Mouse (Mus musculus) central nervous system, embryonic 14 days (tissue): Measurements from ENCODE around the gene Ube4a. TPM values are rescaled to one million over a fixed set of nuclear protein-coding genes. Genes with fewer than 3 reads are reported as not detected.

Source experiments
- polyA plus RNA-seq: library from polyadenylated mRNA; depleted of rRNA; stranded (reverse); fragments of >200 nt; gene quantifications from 2 replicates; pipeline ENCODE4 v1.2.3, GENCODE M21; 2012; rRNA removed

Gene Ube4a
- polyA plus RNA-seq = 27.6 and 29.7 TPM in 2 replicates

GRCm38 (mm10) chr9:44965126-44965832, at the start of gene Ube4a:
TSS of gene Ube4a (minus strand) at chr9:44965600.

GRCm38 (mm10) chr9:45009180-45010078, 44.0 kb upstream of the Ube4a start, which contains the start of gene Cd3e:
TSS of gene Cd3e (minus strand) at chr9:45009627.

GRCm38 (mm10) chr9:44981676-44982075, 16.3 kb upstream of the Ube4a start, which contains the start of gene Cd3d:
TSS of gene Cd3d (plus strand) at chr9:44981786.

DNA sequence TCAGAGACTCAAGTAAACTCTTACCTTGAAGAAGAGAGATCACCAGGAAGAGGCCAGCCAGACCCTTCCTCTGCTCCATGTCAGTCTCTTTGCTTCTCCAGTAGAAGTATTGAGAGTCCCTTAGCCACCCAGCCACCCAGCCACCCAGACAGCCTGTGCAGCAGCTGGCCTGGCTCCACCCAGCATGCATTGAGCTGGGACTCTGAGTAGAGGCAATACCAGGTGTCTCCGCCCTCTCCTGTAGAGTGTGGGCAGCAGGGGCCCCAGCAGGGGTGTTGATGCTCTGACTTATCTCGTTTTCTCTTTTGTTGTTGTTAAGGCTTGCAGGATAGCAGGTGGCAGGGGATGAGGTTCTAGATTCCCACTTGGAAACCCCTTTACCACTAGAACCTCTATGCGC, 14.8 kb upstream of the Ube4a start, which contains the start of gene Cd3g:
TSS of gene Cd3g (minus strand) at position 190 of the 400 bp plus-strand sequence.

DNA sequence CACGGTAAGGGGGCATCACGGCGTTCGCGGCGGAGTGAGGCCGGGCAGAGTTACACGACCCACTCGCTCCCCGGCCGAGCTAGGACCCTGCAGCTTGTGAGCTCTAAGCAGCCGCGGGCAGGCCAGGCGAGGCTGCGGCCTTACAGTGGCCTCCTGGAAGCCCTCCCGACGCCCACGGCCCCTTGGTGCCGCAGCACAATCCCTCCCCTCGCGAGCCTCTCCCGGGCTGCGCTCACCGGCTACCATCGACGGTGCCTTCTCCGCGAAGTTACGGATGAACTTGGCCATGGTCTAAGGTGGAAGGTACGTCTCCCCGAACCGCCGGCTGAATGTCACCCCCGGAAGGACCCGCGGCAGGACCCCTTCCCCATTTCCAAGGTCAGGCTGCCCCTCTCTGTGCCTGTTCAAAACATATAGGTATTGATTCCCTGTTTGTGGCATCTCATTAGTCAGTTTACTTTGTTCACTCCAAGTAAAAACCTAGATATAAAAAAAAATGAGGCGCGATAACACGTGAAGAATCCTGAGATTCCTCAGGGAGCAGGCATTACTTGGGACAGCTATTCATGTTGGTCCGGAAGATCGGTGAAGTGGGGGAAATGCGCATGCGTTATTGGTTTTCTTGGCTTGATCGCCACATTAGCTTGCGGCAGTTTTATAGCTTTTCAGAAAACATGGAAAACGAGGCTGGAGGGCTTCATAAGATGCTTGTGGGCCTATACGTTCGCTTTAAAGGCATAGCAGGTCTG, 44.9 kb downstream of the Ube4a start, which contains the start of gene Atp5l:
TSS of gene Atp5l (minus strand) at position 369 of the 749 bp plus-strand sequence.

GRCm38 (mm10) chr9:44881221-44881871, 84.1 kb downstream of the Ube4a start, which contains the start of gene Kmt2a:
TSS of gene Kmt2a (minus strand) at chr9:44881296.

Other genes with a start within 250 kb of the Ube4a start
- 140 and 145 TPM in 2 replicates for gene Phldb1, start 230.4 kb downstream of the Ube4a start, polyA plus RNA-seq
- 76.7 and 85.0 TPM in 2 replicates for gene Arcn1, start 197.8 kb downstream of the Ube4a start, polyA plus RNA-seq
- gene Ift46, start 197.7 kb downstream of the Ube4a start, polyA plus RNA-seq = 142 and 154 TPM in 2 replicates
- gene Tmem25, start 166.3 kb downstream of the Ube4a start, polyA plus RNA-seq = 20.3 and 22.4 TPM in 2 replicates
- 0.71 and 1.3 TPM in 2 replicates for gene Ttc36, start 162.5 kb downstream of the Ube4a start, polyA plus RNA-seq
- gene Kmt2a, start 84.3 kb downstream of the Ube4a start, polyA plus RNA-seq = 27.3 and 27.4 TPM in 2 replicates
- gene Atp5l, start 44.9 kb downstream of the Ube4a start, polyA plus RNA-seq = 681 and 765 TPM in 2 replicates
- gene Cd3g, start 14.8 kb upstream of the Ube4a start, polyA plus RNA-seq = not detected in 2 replicates
- gene Cd3d, start 16.2 kb upstream of the Ube4a start, polyA plus RNA-seq = not detected in 2 replicates
- not detected in 2 replicates for gene Cd3e, start 44.0 kb upstream of the Ube4a start, polyA plus RNA-seq
- gene Mpzl2, start 74.2 kb upstream of the Ube4a start, polyA plus RNA-seq = 0.91 and 4.2 TPM in 2 replicates
- gene Mpzl3, start 89.6 kb upstream of the Ube4a start, polyA plus RNA-seq = 1.0 and 1.3 TPM in 2 replicates
- 0.09 and 0.11 TPM in 2 replicates for gene Jaml, start 113.6 kb upstream of the Ube4a start, polyA plus RNA-seq
- 7.0 and 7.8 TPM in 2 replicates for gene Scn2b, start 152.2 kb upstream of the Ube4a start, polyA plus RNA-seq
- 0.17 and 0.30 TPM in 2 replicates for gene Scn4b, start 172.8 kb upstream of the Ube4a start, polyA plus RNA-seq
- 0.06 and 0.11 TPM in 2 replicates for gene BC049352, start 216.4 kb upstream of the Ube4a start, polyA plus RNA-seq
- gene Tmprss4, start 238.5 kb upstream of the Ube4a start, polyA plus RNA-seq = 0.18 TPM in 1 of 2 replicates, not detected in the other